Mouse (Mus musculus) spleen, postnatal 36 days (tissue): ENCODE measurements around the gene Piezo1.

ENCODE experiments used
- DNase-seq, 2 experiments: peaks; one replicate each; pipeline ENCODE4 v3.0.0; 2022; ENCODE audit warnings: low spot score in 2 of 2, mixed read lengths in 1 of 2

Piezo1 gene

GRCm38 (mm10) chr8:122546066-122546755 is 4.9 kb downstream of the Piezo1 start:
- peak in 1 of 2 experiments; percentile 56 for DNase-seq

GRCm38 (mm10) chr8:122544138-122544537 is 7.0 kb downstream of the Piezo1 start:
- DNase-seq, result no peak

- DNase-seq, result no peak
Observed at GRCm38 (mm10) chr8:122538310-122539076, 12.6 kb downstream of the Piezo1 start.

GRCm38 (mm10) chr8:122537812-122538211 is 13.3 kb downstream of the Piezo1 start:
- DNase-seq, result peak; percentile 31 to 63

GRCm38 (mm10) chr8:122537033-122537432 is 14.1 kb downstream of the Piezo1 start:
- no peak for DNase-seq

- DNase-seq, result no peak
Observed at GRCm38 (mm10) chr8:122531312-122531711, 19.8 kb downstream of the Piezo1 start.

- no peak for DNase-seq
Observed at GRCm38 (mm10) chr8:122529159-122529558, 22.0 kb downstream of the Piezo1 start.

- no peak for DNase-seq
Observed at GRCm38 (mm10) chr8:122527937-122528336, 23.2 kb downstream of the Piezo1 start.

GRCm38 (mm10) chr8:122526526-122527170 is 24.5 kb downstream of the Piezo1 start:
- no peak for DNase-seq

GRCm38 (mm10) chr8:122526084-122526483 is 25.0 kb downstream of the Piezo1 start:
- DNase-seq, result no peak

GRCm38 (mm10) chr8:122525004-122525403 is 26.1 kb downstream of the Piezo1 start:
- DNase-seq, result no peak

GRCm38 (mm10) chr8:122524506-122524905 is 26.6 kb downstream of the Piezo1 start:
- no peak for DNase-seq

- DNase-seq, result no peak
Observed at GRCm38 (mm10) chr8:122523652-122524360, 27.3 kb downstream of the Piezo1 start.

- no peak for DNase-seq
Observed at GRCm38 (mm10) chr8:122522796-122523651, 28.1 kb downstream of the Piezo1 start.

GRCm38 (mm10) chr8:122520611-122521010 is 30.5 kb downstream of the Piezo1 start:
- no peak for DNase-seq

- no peak for DNase-seq
Observed at GRCm38 (mm10) chr8:122517541-122518190, 33.5 kb downstream of the Piezo1 start.

GRCm38 (mm10) chr8:122515699-122516098 is 35.4 kb downstream of the Piezo1 start:
- DNase-seq, result no peak

- DNase-seq, result no peak
Observed at GRCm38 (mm10) chr8:122512392-122512791, 38.7 kb downstream of the Piezo1 start.

- no peak for DNase-seq
Observed at GRCm38 (mm10) chr8:122511552-122511951, 39.6 kb downstream of the Piezo1 start.

GRCm38 (mm10) chr8:122500856-122501255 is 50.3 kb downstream of the Piezo1 start:
- DNase-seq, result peak; percentile 69 to 75
